Mouse (Mus musculus): Measurements from ENCODE around the gene Cdk10.

DNA sequence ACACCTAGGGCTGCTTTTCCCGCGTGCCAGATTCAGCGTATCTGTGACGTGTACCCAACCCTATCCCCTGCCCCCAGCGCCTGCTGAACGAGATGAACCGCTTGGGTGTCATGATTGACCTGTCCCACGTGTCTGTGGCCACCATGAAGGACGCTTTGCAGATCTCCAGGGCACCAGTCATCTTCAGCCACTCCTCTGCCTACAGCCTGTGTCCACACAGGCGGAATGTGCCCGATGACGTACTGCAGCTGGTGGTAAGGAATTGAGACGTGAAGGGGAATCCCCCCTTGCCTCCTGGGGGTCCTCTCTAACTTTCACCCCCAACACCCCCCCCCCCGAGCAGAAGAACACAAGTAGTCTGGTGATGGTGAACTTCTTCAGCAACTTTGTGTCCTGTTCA, 24.8 kb upstream of the Cdk10 start:
- TF ChIP-seq POLR2A (IDR thresholded peaks at IDR 0.05; ENCODE audit: borderline replicate concordance, extremely low read depth, insufficient read depth, insufficient read length, poor library complexity, severe bottlenecking) = no peak
- TF ChIP-seq CTCF (IDR thresholded peaks at IDR 0.05; ENCODE audit: borderline replicate concordance, extremely low read depth, insufficient read depth, insufficient read length) = no peak

Measured in brain, embryonic 14.5 days (tissue).